Mouse (Mus musculus): ENCODE results near the gene Olfr166. TPM values are rescaled to one million over a fixed set of nuclear protein-coding genes. Genes with fewer than 3 reads are reported as not detected.

Olfr166 gene
- polyA plus RNA-seq (2014; fragmentation: Illumina TruSeq; extraction: RNeasy Lipid Tissue Mini Kit (QIAGEN cat#74804); ENCODE audit: low read depth, low replicate concordance), result not detected

GRCm38 (mm10) chr16:19483394-19483793 is at the start of gene Olfr166:
TSS of gene Olfr166 (plus strand) at chr16:19483694.

DNA sequence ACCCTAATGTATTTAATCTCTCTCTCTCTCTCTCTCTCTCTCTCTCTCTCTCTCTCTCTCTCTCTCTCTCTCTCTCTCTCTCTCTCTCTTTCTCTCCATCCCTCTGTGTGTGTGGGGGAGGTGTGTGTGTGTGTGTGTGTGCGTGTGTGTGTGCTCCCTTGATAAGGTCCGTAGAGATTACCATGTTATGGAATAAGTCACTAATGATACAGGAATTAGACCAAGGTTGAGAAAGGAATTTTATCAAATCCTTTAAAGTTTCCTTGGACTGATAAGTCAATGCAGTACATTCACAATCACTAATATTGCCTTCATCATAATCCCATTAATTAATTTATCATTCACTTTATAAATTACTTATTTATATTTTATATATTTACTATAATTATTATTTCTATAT is 38.7 kb downstream of the Olfr166 start, which contains the start of gene Olfr167:
TSS of gene Olfr167 (minus strand) at position 101 of the 400 bp plus-strand sequence.

GRCm38 (mm10) chr16:19535455-19535854 is 52.0 kb downstream of the Olfr166 start, which contains the start of gene Olfr168:
TSS of gene Olfr168 (minus strand) at chr16:19535555.

Other genes with a start within 250 kb of the Olfr166 start
- not detected for gene Olfr164, start 169.6 kb upstream of the Olfr166 start, polyA plus RNA-seq (2014; fragmentation: Illumina TruSeq; extraction: RNeasy Lipid Tissue Mini Kit (QIAGEN cat#74804); ENCODE audit: low read depth, low replicate concordance)
- gene Olfr165, start 60.6 kb upstream of the Olfr166 start, polyA plus RNA-seq (2014; fragmentation: Illumina TruSeq; extraction: RNeasy Lipid Tissue Mini Kit (QIAGEN cat#74804); ENCODE audit: low read depth, low replicate concordance), result not detected
- not detected for gene Olfr167, start 38.6 kb downstream of the Olfr166 start, polyA plus RNA-seq (2014; fragmentation: Illumina TruSeq; extraction: RNeasy Lipid Tissue Mini Kit (QIAGEN cat#74804); ENCODE audit: low read depth, low replicate concordance)
- not detected for gene Olfr168, start 51.9 kb downstream of the Olfr166 start, polyA plus RNA-seq (2014; fragmentation: Illumina TruSeq; extraction: RNeasy Lipid Tissue Mini Kit (QIAGEN cat#74804); ENCODE audit: low read depth, low replicate concordance)
- gene Olfr169, start 88.1 kb downstream of the Olfr166 start, polyA plus RNA-seq (2014; fragmentation: Illumina TruSeq; extraction: RNeasy Lipid Tissue Mini Kit (QIAGEN cat#74804); ENCODE audit: low read depth, low replicate concordance), result not detected
- gene Olfr170, start 128.2 kb downstream of the Olfr166 start, polyA plus RNA-seq (2014; fragmentation: Illumina TruSeq; extraction: RNeasy Lipid Tissue Mini Kit (QIAGEN cat#74804); ENCODE audit: low read depth, low replicate concordance), result not detected
- not detected for gene Olfr171, start 146.2 kb downstream of the Olfr166 start, polyA plus RNA-seq (2014; fragmentation: Illumina TruSeq; extraction: RNeasy Lipid Tissue Mini Kit (QIAGEN cat#74804); ENCODE audit: low read depth, low replicate concordance)
- not detected for gene Lamp3, start 222.7 kb downstream of the Olfr166 start, polyA plus RNA-seq (2014; fragmentation: Illumina TruSeq; extraction: RNeasy Lipid Tissue Mini Kit (QIAGEN cat#74804); ENCODE audit: low read depth, low replicate concordance)